Mouse (Mus musculus) cortical plate, adult 2 months (tissue): ENCODE results near the gene Atf5. TPM values are rescaled to one million over a fixed set of nuclear protein-coding genes. Genes with fewer than 3 reads are reported as not detected.
A peak's percentile ranks its signal among the peaks of the same experiment; 100 is the strongest.

Experiments
- H3K27ac ChIP-seq: fragments of 200-500 bp; 2 replicates; pipeline ENCODE4 v1.5.1; 2012; ENCODE audit warnings: low read length, control low read depth, inconsistent platforms; ENCODE audit not compliant: insufficient read depth
- H3K4me1 ChIP-seq: fragments of 200-500 bp; 2 replicates; pipeline ENCODE4 v1.6.1; 2011; ENCODE audit warnings: low read length; ENCODE audit not compliant: control insufficient read depth, insufficient read depth
- H3K4me3 ChIP-seq: fragments of 200-500 bp; 2 replicates; pipeline ENCODE4 v1.5.1; 2011; ENCODE audit warnings: mild to moderate bottlenecking, low read length, control low read depth; ENCODE audit not compliant: insufficient read depth
- CTCF ChIP-seq: fragments of 200-500 bp; IDR thresholded peaks from 2 replicates; pipeline ENCODE4 v1.5.1; 2011; ENCODE audit warnings: mild to moderate bottlenecking, control low read depth, low read length; ENCODE audit not compliant: insufficient read depth; ENCODE audit errors: extremely low read depth
- POLR2A ChIP-seq: fragments of 200-500 bp; IDR thresholded peaks from 2 replicates; pipeline ENCODE4 v1.6.1; 2011; ENCODE audit warnings: mild to moderate bottlenecking, low read length, control low read depth; ENCODE audit not compliant: insufficient read depth; ENCODE audit errors: extremely low read depth
- polyA plus RNA-seq: library from polyadenylated mRNA; depleted of rRNA; stranded (reverse); fragments of >200 nt; gene quantifications from 2 replicates; pipeline ENCODE4 v1.2.3, GENCODE M21; 2012

Atf5 gene
- polyA plus RNA-seq, 1 experiment, result 17.5 TPM

DNA sequence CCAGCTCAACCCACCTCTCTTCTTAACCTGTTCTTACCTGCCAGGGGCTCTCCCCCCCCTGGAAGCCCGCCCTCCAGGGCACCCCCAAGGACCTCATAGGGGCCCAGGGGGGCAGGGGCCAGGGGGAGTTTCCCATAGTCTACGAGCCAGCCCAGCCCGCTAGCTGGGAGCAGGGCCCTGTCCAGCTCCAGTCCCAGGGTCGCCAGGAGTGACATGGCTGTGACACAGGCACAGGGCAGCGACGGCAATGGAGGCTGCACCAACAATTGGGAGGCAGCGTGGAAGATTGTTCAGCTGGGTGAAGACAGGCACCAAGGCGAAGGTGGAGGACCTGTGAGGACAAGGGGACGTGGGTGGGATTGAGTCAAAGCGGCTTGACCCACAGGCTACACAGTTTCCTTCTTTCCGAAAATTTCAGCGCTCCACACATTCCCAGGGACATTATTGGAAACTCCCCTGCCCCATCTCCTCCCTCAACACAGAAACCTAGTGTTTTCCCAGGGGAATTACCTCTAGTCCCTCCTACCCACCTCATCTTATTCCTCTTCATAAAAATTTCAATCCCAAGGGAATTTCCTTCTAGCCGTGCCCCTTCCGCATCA, 1.4 kb downstream of the Atf5 start:
- peak overlapping the region; percentile 74 for H3K4me3 ChIP-seq
- peak overlapping the region; percentile 44; the same call in 1 of the 2 replicates for H3K27ac ChIP-seq
- TF ChIP-seq CTCF (no peak), POLR2A (no peak)
- H3K4me1 ChIP-seq, result peaks cover 14% of the 10 kb centered on the region

GRCm38 (mm10) chr7:44814423-44814822, 2.0 kb downstream of the Atf5 start:
- peaks cover 12% of the 10 kb centered on the region for H3K4me1 ChIP-seq
- TF ChIP-seq POLR2A, result no peak
- TF ChIP-seq CTCF, result no peak
- H3K4me3 ChIP-seq, result no peak overlapping the region

GRCm38 (mm10) chr7:44813985-44814384, 2.5 kb downstream of the Atf5 start:
- H3K27ac ChIP-seq, result no peak overlapping the region
- no peak for TF ChIP-seq CTCF
- TF ChIP-seq POLR2A, result no peak
- H3K4me3 ChIP-seq, result no peak overlapping the region

More at GRCm38 (mm10) chr7:44814423-44814822, 2.0 kb downstream of the Atf5 start:
- H3K27ac ChIP-seq, result no peak overlapping the region

GRCm38 (mm10) chr7:44812651-44813325, 3.7 kb downstream of the Atf5 start:
- H3K27ac ChIP-seq, result no peak overlapping the region
- H3K4me1 ChIP-seq, result peaks cover 6% of the 10 kb centered on the region; the same call in 1 of the 2 replicates
- no peak overlapping the region for H3K4me3 ChIP-seq
- TF ChIP-seq POLR2A, result no peak

More at GRCm38 (mm10) chr7:44813985-44814384, 2.5 kb downstream of the Atf5 start:
- peaks cover 12% of the 10 kb centered on the region for H3K4me1 ChIP-seq

- H3K27ac ChIP-seq, result no peak overlapping the region
- no peak overlapping the region for H3K4me3 ChIP-seq
- no peak for TF ChIP-seq POLR2A
- TF ChIP-seq CTCF, result no peak
- peaks cover 2% of the 10 kb centered on the region; the same call in 1 of the 2 replicates for H3K4me1 ChIP-seq
These were observed 5.5 kb downstream of the Atf5 start for GRCm38 (mm10) chr7:44810819-44811557.

DNA sequence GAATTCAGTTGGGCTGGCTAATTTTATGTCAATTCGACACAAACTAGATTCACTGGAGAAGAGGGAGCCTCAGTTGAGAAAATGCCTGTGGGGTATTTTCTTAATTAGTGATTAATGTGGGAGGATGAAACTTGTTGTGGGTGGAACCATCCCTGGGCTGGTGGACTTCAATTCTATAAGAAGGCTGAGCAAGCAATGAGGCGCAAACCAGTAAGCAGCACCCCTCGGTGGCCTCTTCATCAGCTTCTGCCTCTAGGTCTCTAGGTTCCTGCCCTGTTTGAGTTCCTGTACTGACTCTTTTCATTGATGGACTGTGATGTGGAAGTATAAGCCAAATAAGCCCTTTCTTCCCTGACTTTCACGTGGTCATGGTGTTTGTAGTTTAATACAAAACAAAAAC, 6.1 kb downstream of the Atf5 start:
- H3K27ac ChIP-seq, result no peak overlapping the region
- no peak for TF ChIP-seq CTCF
- TF ChIP-seq POLR2A, result no peak
- H3K4me1 ChIP-seq, result peaks cover 2% of the 10 kb centered on the region; the same call in 1 of the 2 replicates
- no peak overlapping the region for H3K4me3 ChIP-seq

- TF ChIP-seq POLR2A, result no peak
These were observed 7.0 kb downstream of the Atf5 start for GRCm38 (mm10) chr7:44809466-44809865.

DNA sequence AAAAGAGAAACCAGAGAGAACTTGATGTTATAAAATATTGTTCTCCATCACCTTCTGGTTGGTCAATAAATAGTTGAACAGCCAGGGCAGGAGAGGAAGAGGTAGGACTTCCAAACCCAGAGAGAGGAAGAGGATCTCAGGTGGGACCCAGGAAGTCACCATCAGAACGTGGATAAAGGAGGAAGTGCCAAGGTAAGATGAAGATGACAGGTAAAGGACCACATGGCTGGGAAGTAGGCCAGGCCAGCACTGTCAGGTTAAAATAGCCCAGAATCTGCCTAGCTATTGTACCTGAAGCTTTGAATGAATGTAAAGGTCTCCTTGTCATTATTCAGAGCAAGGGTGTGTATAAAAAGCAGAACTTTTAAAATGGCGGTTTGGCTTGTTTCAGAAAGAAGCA, 7.5 kb downstream of the Atf5 start:
- TF ChIP-seq POLR2A (no peak), CTCF (no peak)
- Histone ChIP-seq H3K27ac (no peak overlapping the region), H3K4me3 (no peak overlapping the region), H3K4me1 (no peaks in the 10 kb centered on the region)

More at GRCm38 (mm10) chr7:44809466-44809865, 7.0 kb downstream of the Atf5 start:
- H3K4me1 ChIP-seq, result no peaks in the 10 kb centered on the region
- H3K4me3 ChIP-seq, result no peak overlapping the region
- H3K27ac ChIP-seq, result no peak overlapping the region

GRCm38 (mm10) chr7:44792781-44793180, 23.7 kb downstream of the Atf5 start:
- H3K4me3 ChIP-seq, result no peak overlapping the region
- no peak overlapping the region for H3K27ac ChIP-seq
- TF ChIP-seq CTCF (no peak), POLR2A (no peak)
- H3K4me1 ChIP-seq, result no peaks in the 10 kb centered on the region

DNA sequence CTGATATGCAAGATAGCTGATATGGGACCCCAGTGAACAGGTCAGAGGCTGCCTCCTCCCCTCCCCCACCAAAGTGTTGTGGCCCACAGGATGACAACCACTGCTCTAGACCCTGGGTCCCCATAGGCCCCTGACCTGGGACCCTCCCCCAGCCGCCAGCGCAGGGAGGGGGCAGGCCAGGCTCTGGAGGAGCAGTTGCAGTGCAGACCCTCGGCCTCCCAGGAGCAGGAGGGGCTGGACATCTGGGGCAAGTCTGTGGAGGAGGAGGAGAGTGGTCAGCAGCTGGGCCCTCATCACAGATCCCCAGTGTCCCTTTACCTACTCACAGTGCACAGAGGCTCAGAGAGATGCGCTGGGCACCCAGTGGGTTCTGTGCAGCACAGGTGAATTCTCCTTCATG, 26.4 kb downstream of the Atf5 start:
- Histone ChIP-seq H3K4me3 (no peak overlapping the region), H3K4me1 (no peaks in the 10 kb centered on the region), H3K27ac (no peak overlapping the region)
- TF ChIP-seq POLR2A (no peak), CTCF (no peak)
